Mouse (Mus musculus) neural tube, embryonic 11.5 days (tissue): ENCODE results near the gene Aqp3. TPM values are rescaled to one million over a fixed set of nuclear protein-coding genes. Genes with fewer than 3 reads are reported as not detected.

Experiments
- ATAC-seq: fragments of 200-750 bp; cut with Nextera tagmentation; 2 replicates; pipeline ENCODE4 v1.8.0; 2017; ENCODE audit warnings: moderate number of reproducible peaks, mild to moderate bottlenecking, moderate TSS enrichment, moderate library complexity; ENCODE audit not compliant: insufficient read depth, low FRiP score, low TSS enrichment
- DNase-seq: peaks from one replicate; pipeline ENCODE4 v3.0.0-alpha.2; 2015; ENCODE audit warnings: low spot score
- H3K27ac ChIP-seq: fragments of 300-500 bp; sonication (generic); 2 replicates; pipeline ENCODE4 v1.5.1; 2014; ENCODE audit warnings: low read depth, mild to moderate bottlenecking, low read length
- H3K27me3 ChIP-seq: fragments of 300-500 bp; sonication (generic); 2 replicates; pipeline ENCODE4 v1.6.1; 2014; ENCODE audit warnings: mild to moderate bottlenecking, low read length, mixed read lengths; ENCODE audit not compliant: control insufficient read depth, insufficient read depth
- H3K36me3 ChIP-seq: fragments of 300-500 bp; sonication (generic); 2 replicates; pipeline ENCODE4 v1.6.1; 2014; ENCODE audit warnings: mild to moderate bottlenecking, low read length, moderate library complexity, mixed read lengths; ENCODE audit not compliant: control insufficient read depth, insufficient read depth
- H3K4me1 ChIP-seq: fragments of 300-500 bp; sonication (generic); 2 replicates; pipeline ENCODE4 v1.6.1; 2014; ENCODE audit warnings: low read length, mixed read lengths; ENCODE audit not compliant: control insufficient read depth, insufficient read depth
- H3K4me2 ChIP-seq: fragments of 300-500 bp; sonication (generic); 2 replicates; pipeline ENCODE4 v1.6.1; 2014; ENCODE audit warnings: low read depth, mild to moderate bottlenecking, moderate library complexity
- H3K4me3 ChIP-seq: fragments of 300-500 bp; sonication (generic); 2 replicates; pipeline ENCODE4 v1.5.1; 2014; ENCODE audit warnings: low read depth, low read length
- H3K9ac ChIP-seq: fragments of 300-500 bp; sonication (generic); 2 replicates; pipeline ENCODE4 v1.6.1; 2014; ENCODE audit warnings: mild to moderate bottlenecking, low read length
- H3K9me3 ChIP-seq: fragments of 300-500 bp; sonication (generic); 2 replicates; pipeline ENCODE4 v1.6.1; 2016; ENCODE audit warnings: low read length; ENCODE audit not compliant: control insufficient read depth
- WGBS: fragments of 180-500 bp; shearing (Covaris S2); extraction: QIAGEN DNeasy Blood & Tissue Kit; methylation state at CpG from one replicate; pipeline ENCODE4 v1.1.7; 2014; 5-methylcytosine and 5-hydroxymethylcytosine counted together
- polyA plus RNA-seq: library from polyadenylated mRNA; unstranded; fragments of >200 nt; fragmentation: Nextera tagmentation; extraction: Ambion mirVana; gene quantifications from 2 replicates; pipeline ENCODE4 v1.2.1, GENCODE M21; 2014

Aqp3 gene
- polyA plus RNA-seq, 1 experiment from 2014 or later, result 0.60 TPM

DNA sequence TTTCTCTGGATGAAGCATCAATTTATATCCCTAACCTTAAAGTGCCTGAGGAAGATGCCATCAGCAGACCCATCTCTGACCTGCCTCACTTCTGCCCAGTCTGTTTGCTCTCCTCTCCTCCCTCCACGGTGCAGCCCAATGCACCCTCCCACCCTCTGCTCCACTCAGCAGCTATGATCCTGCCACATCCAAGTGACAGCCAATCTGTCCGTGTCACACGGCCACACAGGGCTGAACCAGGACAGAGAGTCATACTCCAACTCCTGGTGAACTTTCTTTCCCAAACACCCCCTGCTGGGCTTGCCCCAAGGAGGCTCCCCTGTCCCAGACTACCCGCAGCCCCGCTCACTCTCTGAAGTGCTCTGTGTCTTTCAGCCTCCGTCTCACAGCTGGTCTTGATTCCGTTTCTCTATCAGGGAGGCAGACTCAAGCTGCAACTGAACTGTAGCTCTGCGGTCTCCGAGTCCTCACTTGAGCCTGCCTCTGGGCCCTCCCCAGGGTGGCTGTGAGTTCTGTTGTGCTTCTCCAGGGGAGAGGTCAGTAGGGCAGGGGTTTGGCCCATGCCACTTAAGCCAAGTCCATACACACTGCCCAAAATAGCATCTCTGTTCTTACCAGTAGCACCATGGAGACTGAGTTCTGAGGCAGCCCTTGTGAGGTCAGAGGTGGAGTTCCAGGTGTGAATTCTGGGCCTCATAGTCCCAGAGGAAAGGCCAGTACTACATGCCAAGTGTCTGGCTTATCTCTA is 50.3 kb downstream of the Aqp3 start, which contains the start of gene Aqp7:
Aqp7 (minus strand) TSS at position 616 of the 748 bp plus-strand sequence.
- Histone ChIP-seq H3K4me3 (no peak within 1 kb of the TSS), H3K9ac (no peak within 1 kb of the TSS), H3K4me1 (no peaks in the 10 kb centered on the region), H3K27me3 (no peaks in the 10 kb centered on the region), H3K27ac (no peak within 1 kb of the TSS), H3K9me3 (no peaks in the 10 kb centered on the region), H3K4me2 (no peak within 1 kb of the TSS), H3K36me3 (no peaks in the 10 kb centered on the region)
- 40% methylated on average over 9 of the region's 9 CpGs for WGBS
- ATAC-seq (no peak), DNase-seq (no peak)

GRCm38 (mm10) chr4:41046254-41046795 is 51.7 kb downstream of the Aqp3 start:
- ATAC-seq, result no peak
- Histone ChIP-seq H3K27me3 (no peaks in the 10 kb centered on the region), H3K4me3 (no peak overlapping the region), H3K27ac (no peak overlapping the region), H3K4me2 (no peak overlapping the region), H3K9me3 (no peaks in the 10 kb centered on the region), H3K4me1 (no peaks in the 10 kb centered on the region), H3K9ac (no peak overlapping the region), H3K36me3 (no peaks in the 10 kb centered on the region)
- no peak for DNase-seq
- WGBS, result 87% methylated on average over 13 of the region's 13 CpGs

- 88% methylated on average over 3 of the region's 3 CpGs for WGBS
- Histone ChIP-seq H3K4me1 (no peaks in the 10 kb centered on the region), H3K9me3 (no peaks in the 10 kb centered on the region), H3K27me3 (no peaks in the 10 kb centered on the region), H3K4me3 (no peak overlapping the region), H3K27ac (no peak overlapping the region), H3K9ac (no peak overlapping the region), H3K4me2 (no peak overlapping the region), H3K36me3 (no peaks in the 10 kb centered on the region)
- ATAC-seq, result no peak
- no peak for DNase-seq
Measured at GRCm38 (mm10) chr4:41045288-41045687, 52.7 kb downstream of the Aqp3 start.

GRCm38 (mm10) chr4:41043961-41044360 is 54.0 kb downstream of the Aqp3 start:
- H3K36me3 ChIP-seq, result no peaks in the 10 kb centered on the region
- H3K27me3 ChIP-seq, result no peaks in the 10 kb centered on the region
- WGBS, result 85% methylated on average over 5 of the region's 5 CpGs
- no peak overlapping the region for H3K4me3 ChIP-seq
- no peak for ATAC-seq
- H3K9me3 ChIP-seq, result no peaks in the 10 kb centered on the region
- H3K4me2 ChIP-seq, result no peak overlapping the region
- H3K4me1 ChIP-seq, result no peaks in the 10 kb centered on the region
- DNase-seq, result no peak
- H3K9ac ChIP-seq, result no peak overlapping the region
- H3K27ac ChIP-seq, result no peak overlapping the region

DNA sequence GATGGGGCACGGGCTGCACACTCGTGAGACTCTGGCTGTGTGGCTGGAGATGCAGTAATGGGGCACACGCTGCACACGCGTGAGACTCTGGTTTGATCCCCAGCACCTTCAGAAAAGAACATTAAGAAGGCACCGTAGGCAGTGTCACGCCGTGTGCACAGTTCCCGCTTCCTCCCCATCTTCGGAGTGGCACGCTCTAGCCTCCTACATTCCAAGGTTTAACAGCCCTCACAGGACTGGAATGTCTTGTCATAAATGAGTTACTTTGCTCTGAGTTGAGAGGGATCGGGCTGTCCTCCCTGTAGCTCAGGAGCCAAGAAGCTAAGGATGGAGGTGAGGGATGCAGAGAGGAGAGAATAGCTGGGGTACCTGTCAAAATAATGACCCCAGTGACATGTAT is 55.1 kb downstream of the Aqp3 start:
- DNase-seq, result no peak

More for the DNA sequence above, 55.1 kb downstream of the Aqp3 start:
- WGBS, result 82% methylated on average over 12 of the region's 12 CpGs
- H3K9ac ChIP-seq, result no peak overlapping the region
- no peak overlapping the region for H3K4me2 ChIP-seq
- H3K4me3 ChIP-seq, result no peak overlapping the region
- no peaks in the 10 kb centered on the region for H3K4me1 ChIP-seq
- no peaks in the 10 kb centered on the region for H3K9me3 ChIP-seq
- no peaks in the 10 kb centered on the region for H3K36me3 ChIP-seq
- no peaks in the 10 kb centered on the region for H3K27me3 ChIP-seq
- ATAC-seq, result no peak
- no peak overlapping the region for H3K27ac ChIP-seq

Other genes starting within 250 kb of the Aqp3 start
- gene B4galt1, start 244.2 kb downstream of the Aqp3 start, polyA plus RNA-seq, result 20.0 and 21.2 TPM in 2 replicates
- gene Spink4, start 178.1 kb downstream of the Aqp3 start, polyA plus RNA-seq, result not detected in 2 replicates
- 226 and 241 TPM in 2 replicates for gene Bag1, start 149.9 kb downstream of the Aqp3 start, polyA plus RNA-seq
- 146 and 151 TPM in 2 replicates for gene Chmp5, start 149.8 kb downstream of the Aqp3 start, polyA plus RNA-seq
- 91.5 and 91.8 TPM in 2 replicates for gene Nfx1, start 127.3 kb downstream of the Aqp3 start, polyA plus RNA-seq
- not detected in 2 replicates for gene Aqp7, start 50.0 kb downstream of the Aqp3 start, polyA plus RNA-seq
- gene Nol6, start 26.3 kb upstream of the Aqp3 start, polyA plus RNA-seq, result 25.1 and 28.7 TPM in 2 replicates
- 99.5 and 100.0 TPM in 2 replicates for gene Ube2r2, start 37.6 kb upstream of the Aqp3 start, polyA plus RNA-seq
- gene Ubap2, start 177.0 kb upstream of the Aqp3 start, polyA plus RNA-seq, result 76.7 and 77.3 TPM in 2 replicates
- gene Dcaf12, start 216.7 kb upstream of the Aqp3 start, polyA plus RNA-seq, result 57.9 and 64.0 TPM in 2 replicates